Comparison of ENCODE assay signal across 8 mouse cellular contexts in the genomic region with DNA sequence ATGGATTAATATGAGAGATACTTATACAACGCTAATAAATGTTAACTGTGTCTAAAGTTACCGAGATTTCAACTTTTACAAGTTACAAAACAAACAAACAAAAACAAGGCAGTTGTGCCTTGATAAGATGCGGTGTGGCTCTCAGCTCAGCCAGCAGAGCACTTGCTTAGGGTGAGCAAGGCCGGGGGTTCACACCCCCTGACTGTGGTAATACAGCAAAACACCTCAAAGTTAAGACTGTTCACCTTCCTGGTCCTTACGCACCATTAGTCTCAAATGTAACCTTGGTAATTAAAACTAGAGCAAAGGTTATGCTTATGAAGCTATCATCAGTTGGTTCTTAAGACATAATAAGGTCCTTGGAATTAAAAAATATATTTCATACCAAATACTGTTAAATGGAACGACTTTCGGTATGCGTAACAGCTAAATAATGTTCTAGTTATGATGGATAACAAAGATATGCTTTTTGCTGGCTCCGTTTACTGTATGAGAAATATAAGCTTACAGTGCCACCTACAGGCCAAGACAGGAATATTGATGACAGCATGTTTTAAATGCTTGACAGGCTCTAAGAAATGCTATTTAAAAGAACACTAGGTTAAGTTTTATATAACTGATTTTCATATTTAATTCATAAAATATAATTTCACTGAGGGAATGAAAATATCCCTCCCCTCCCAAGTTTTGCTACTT. TPM values are rescaled to one million over a fixed set of nuclear protein-coding genes. Genes with fewer than 3 reads are reported as not detected.
DNase-seq lines count a peak whose midpoint lies in the region; ATAC-seq and TF ChIP-seq lines count a peak whose summit lies in the region.
"Had no signal": no experiment of that assay in that cellular context is flagged by ENCODE, and none has a peak within 500 bp of the region (broad histone marks: within the 10 kb centered on the region; RNA-seq: fewer than 3 reads in every experiment).

No protein-coding gene starts in this region.

- H3K4me1 ChIP-seq in MEL (ENCODE audit: control insufficient read depth in 1 of 2, insufficient read depth in 2 of 2, low read length in 2 of 2) = peaks cover 0 to 10% of the 10 kb centered on the region in 2 experiments; a peak in 3 of 4 replicates
- H3K4me1 ChIP-seq in hindbrain, embryonic 15.5 days (replicated peaks) = 0 out of 2 replicates have a peak, but pooled peaks cover 3% of the 10 kb centered on the region
- H3K4me1 ChIP-seq: megakaryocyte, embryonic 14.5 days had no signal

- H3K79me2 ChIP-seq in MEL (ENCODE audit: control insufficient read depth, insufficient read depth, low read length, poor library complexity) = no peaks in the 10 kb centered on the region

- no peak for TF ChIP-seq POLR2A in MEL (IDR thresholded peaks at IDR 0.05; ENCODE audit: control insufficient read depth in 1 of 2, insufficient read depth in 1 of 2, low read depth in 1 of 2, low read length in 2 of 2, poor library complexity in 1 of 2)

- peaks cover 0 to 3% of the 10 kb centered on the region in 2 experiments; a peak in 2 of 4 replicates for H3K36me3 ChIP-seq in MEL (ENCODE audit: control insufficient read depth in 1 of 2, insufficient read depth in 2 of 2, low read length in 2 of 2)
- no peaks in the 10 kb centered on the region for H3K36me3 ChIP-seq in hindbrain, embryonic 15.5 days

- no peak for TF ChIP-seq EP300 in MEL (IDR thresholded peaks at IDR 0.05; ENCODE audit: low read depth in 1 of 2, low read length in 2 of 2)

- TF ChIP-seq RAD21 in MEL (IDR thresholded peaks at IDR 0.05; ENCODE audit: low read depth, low read length) = no peak; the same call in none of the 2 replicates

- H3K4me3 ChIP-seq in MEL (ENCODE audit: control insufficient read depth in 1 of 2, insufficient read depth in 1 of 2, low read depth in 2 of 2, low read length in 2 of 2) = no peak overlapping the region
- no peak overlapping the region for H3K4me3 ChIP-seq in hindbrain, embryonic 15.5 days
- H3K4me3 ChIP-seq: megakaryocyte, embryonic 14.5 days had no signal

- no peak overlapping the region for H3K4me2 ChIP-seq in hindbrain, embryonic 15.5 days

- no peak overlapping the region for H3K27ac ChIP-seq in MEL (ENCODE audit: control insufficient read depth, low read depth, low read length)
- no peak overlapping the region for H3K27ac ChIP-seq in hindbrain, embryonic 15.5 days (replicated peaks)

- peak; percentile 48 to 68 for DNase-seq in left cerebral cortex, postnatal 14 days (ENCODE audit: low spot score in 2 of 2)
- no peak for DNase-seq in left cerebral cortex, adult 8-10 months (ENCODE audit: low spot score in 2 of 2)
- DNase-seq in MEL (ENCODE audit: low read depth, low spot score) = peak; percentile 93
- peak; percentile 60 for DNase-seq in c-Kit-positive CD71-positive TER-119-positive erythroid progenitor cells, embryonic 14.5 days (ENCODE audit: low spot score)
- peak; percentile 56 for DNase-seq in lung, postnatal 10 days
- no peak for DNase-seq in spleen, postnatal 14 days (ENCODE audit: low spot score in 2 of 2)

- no peaks in the 10 kb centered on the region for H3K27me3 ChIP-seq in MEL (ENCODE audit: control insufficient read depth in 1 of 2, insufficient read depth in 2 of 2, low read length in 2 of 2)
- H3K27me3 ChIP-seq in hindbrain, embryonic 15.5 days = no peaks in the 10 kb centered on the region
- H3K27me3 ChIP-seq: megakaryocyte, embryonic 14.5 days had no signal

- 0 out of 2 replicates have a peak, but pooled peaks have one; percentile 11 for ATAC-seq in hindbrain, embryonic 15.5 days (ENCODE audit: low FRiP score, low read depth)

- TF ChIP-seq CTCF in MEL (IDR thresholded peaks at IDR 0.05 in 2 of 3, conservative IDR thresholded peaks at IDR 0.05 in 1 of 3; ENCODE audit: control insufficient read depth in 1 of 3, insufficient read depth in 1 of 3, low read depth in 2 of 3, low read length in 3 of 3, poor library complexity in 1 of 3, severe bottlenecking in 1 of 3) = peak; percentile 36 to 100 (median 77); a peak in 5 of 6 replicates

- intact Hi-C loops in left cerebral cortex, postnatal 14 days (cut with DNase I) = loop anchor here (1.0 to 2.0 kb wide), 2 partner anchors 178 to 255 kb away; no protein-coding TSS in a partner anchor

- no peaks in the 10 kb centered on the region for H3K9me3 ChIP-seq in MEL (replicated peaks; ENCODE audit: insufficient read depth, low read length)
- H3K9me3 ChIP-seq in hindbrain, embryonic 15.5 days = no peaks in the 10 kb centered on the region
- H3K9me3 ChIP-seq: megakaryocyte, embryonic 14.5 days had no signal

- WGBS in hindbrain, embryonic 15.5 days = 44% methylated on average over 9 of the region's 9 CpGs

- no peak overlapping the region for H3K9ac ChIP-seq in MEL (ENCODE audit: control insufficient read depth, low read depth, low read length, poor library complexity, severe bottlenecking)
- H3K9ac ChIP-seq in hindbrain, embryonic 15.5 days = no peak overlapping the region

TF ChIP-seq in MEL, 35 proteins besides CTCF, POLR2A, EP300 and RAD21:
- TF ChIP-seq ZC3H11A (IDR thresholded peaks at IDR 0.05; ENCODE audit: low read depth, low read length) (peak; percentile 99), MXI1 (IDR thresholded peaks at IDR 0.05; ENCODE audit: low read depth, low read length) (no peak), MEF2A (IDR thresholded peaks at IDR 0.05; ENCODE audit: extremely low read depth, insufficient replicate concordance, low read depth, low read length, poor library complexity, severe bottlenecking) (no peak), POLR2AphosphoS5 (IDR thresholded peaks at IDR 0.05; ENCODE audit: borderline replicate concordance, low read depth, low read length) (no peak), ETS1 (IDR thresholded peaks at IDR 0.05; ENCODE audit: low read depth, low read length) (no peak), SMC3 (IDR thresholded peaks at IDR 0.05; ENCODE audit: low read depth, low read length) (peak; percentile 99), MAFK (IDR thresholded peaks at IDR 0.05; ENCODE audit: borderline replicate concordance, low read depth, low read length) (no peak), BHLHE40 (IDR thresholded peaks at IDR 0.05; ENCODE audit: borderline replicate concordance, low read depth, low read length) (no peak), HCFC1 (IDR thresholded peaks at IDR 0.05; ENCODE audit: low read depth, low read length) (no peak), MYC (IDR thresholded peaks at IDR 0.05; ENCODE audit: low read depth, low read length) (peak; percentile 75), TAL1 (IDR thresholded peaks at IDR 0.05; ENCODE audit: low read length) (no peak), MAX (IDR thresholded peaks at IDR 0.05; ENCODE audit: low read length) (no peak), CHD2 (IDR thresholded peaks at IDR 0.05; ENCODE audit: low read length) (no peak), GATA1 (IDR thresholded peaks at IDR 0.05; ENCODE audit: low read depth, low read length) (peak; percentile 77), NELFE (IDR thresholded peaks at IDR 0.05; ENCODE audit: low read depth, low read length) (no peak), TCF12 (IDR thresholded peaks at IDR 0.05; ENCODE audit: low read depth, low read length) (no peak), USF2 (IDR thresholded peaks at IDR 0.05; ENCODE audit: borderline replicate concordance in 1 of 2, insufficient read depth in 1 of 2, low read depth in 1 of 2, low read length in 2 of 2) (no peak), MYB (IDR thresholded peaks at IDR 0.05; ENCODE audit: low read depth, low read length) (no peak), MAZ (IDR thresholded peaks at IDR 0.05; ENCODE audit: low read depth, low read length) (no peak)

RNA-seq across cellular contexts. Expression of gene Pus7l, which starts 23.0 kb away (rescaled TPM):
- total RNA-seq in left cerebral cortex, postnatal 14 days (2021) = 1 to 10 TPM; 3.7 to 4.4 TPM
- total RNA-seq in left cerebral cortex, adult 8-10 months (2022) = 1 to 10 TPM; 2.4 to 5.7 (median 4.2) TPM
- total RNA-seq in MEL (2012; rRNA removed) = 40.1 and 40.6 TPM in 2 replicates
- polyA plus RNA-seq in MEL (2012; ENCODE audit: insufficient read depth in 1 of 2, insufficient read length in 2 of 2, low read depth in 1 of 2, low replicate concordance in 2 of 2, missing spikeins in 1 of 2) = 10 to 100 TPM; 33.2 to 51.2 TPM
- 5.8 and 6.2 TPM in 2 replicates for polyA plus RNA-seq in hindbrain, embryonic 15.5 days (2015; fragmentation: Nextera tagmentation; extraction: Ambion mirVana)

RNA-seq across cellular contexts. Expression of gene Irak4, which starts 23.1 kb away (rescaled TPM):
- 1 to 10 TPM; 1.8 to 1.9 TPM for total RNA-seq in left cerebral cortex, postnatal 14 days (2021)
- total RNA-seq in left cerebral cortex, adult 8-10 months (2022) = 1 to 10 TPM; 2.2 to 2.8 (median 2.5) TPM
- total RNA-seq in MEL (2012; rRNA removed) = 6.7 and 7.5 TPM in 2 replicates
- polyA plus RNA-seq in MEL (2012; ENCODE audit: insufficient read depth in 1 of 2, insufficient read length in 2 of 2, low read depth in 1 of 2, low replicate concordance in 2 of 2, missing spikeins in 1 of 2) = 1 to 10 TPM in 1 of 2 experiments, not detected in 1; 9.4 TPM
- polyA plus RNA-seq in hindbrain, embryonic 15.5 days (2015; fragmentation: Nextera tagmentation; extraction: Ambion mirVana) = 2.1 and 2.3 TPM in 2 replicates

RNA-seq across cellular contexts. Expression of gene Adamts20, which starts 55.1 kb away (rescaled TPM):
- 10 to 100 TPM; 10.0 to 11.4 TPM for total RNA-seq in left cerebral cortex, postnatal 14 days (2021)
- total RNA-seq in left cerebral cortex, adult 8-10 months (2022) = 1 to 10 TPM; 7.3 to 9.5 (median 8.8) TPM
- total RNA-seq in MEL (2012; rRNA removed) = 2.1 TPM in 2 replicates
- 1 to 10 TPM in 1 of 2 experiments, not detected in 1; 3.6 TPM for polyA plus RNA-seq in MEL (2012; ENCODE audit: insufficient read depth in 1 of 2, insufficient read length in 2 of 2, low read depth in 1 of 2, low replicate concordance in 2 of 2, missing spikeins in 1 of 2)
- polyA plus RNA-seq in hindbrain, embryonic 15.5 days (2015; fragmentation: Nextera tagmentation; extraction: Ambion mirVana) = 3.3 and 4.4 TPM in 2 replicates

Comparison
In these comparisons a context has a peak if more than half of its experiments do, and no peak if none do; other contexts are left out.
1. DNase-seq: peak in left cerebral cortex, postnatal 14 days (2 of 2), MEL (single experiment), c-Kit-positive CD71-positive TER-119-positive erythroid progenitor cells, embryonic 14.5 days (single experiment) and lung, postnatal 10 days (single experiment); none in left cerebral cortex, adult 8-10 months (0 of 2) and spleen, postnatal 14 days (0 of 2).